Mouse (Mus musculus) megakaryocyte, embryonic 14.5 days (primary cell): ENCODE results near the gene Itga9.

Experiments used
- FLI1 ChIP-seq: IDR thresholded peaks from 2 replicates; pipeline ENCODE4 v1.6.1; 2012; ENCODE audit warnings: low read length, inconsistent platforms, mixed read lengths
- GATA1 ChIP-seq: IDR thresholded peaks from 3 replicates; pipeline ENCODE4 v1.6.1; 2012; ENCODE audit warnings: mixed read lengths, low read length, inconsistent platforms, borderline replicate concordance

DNA sequence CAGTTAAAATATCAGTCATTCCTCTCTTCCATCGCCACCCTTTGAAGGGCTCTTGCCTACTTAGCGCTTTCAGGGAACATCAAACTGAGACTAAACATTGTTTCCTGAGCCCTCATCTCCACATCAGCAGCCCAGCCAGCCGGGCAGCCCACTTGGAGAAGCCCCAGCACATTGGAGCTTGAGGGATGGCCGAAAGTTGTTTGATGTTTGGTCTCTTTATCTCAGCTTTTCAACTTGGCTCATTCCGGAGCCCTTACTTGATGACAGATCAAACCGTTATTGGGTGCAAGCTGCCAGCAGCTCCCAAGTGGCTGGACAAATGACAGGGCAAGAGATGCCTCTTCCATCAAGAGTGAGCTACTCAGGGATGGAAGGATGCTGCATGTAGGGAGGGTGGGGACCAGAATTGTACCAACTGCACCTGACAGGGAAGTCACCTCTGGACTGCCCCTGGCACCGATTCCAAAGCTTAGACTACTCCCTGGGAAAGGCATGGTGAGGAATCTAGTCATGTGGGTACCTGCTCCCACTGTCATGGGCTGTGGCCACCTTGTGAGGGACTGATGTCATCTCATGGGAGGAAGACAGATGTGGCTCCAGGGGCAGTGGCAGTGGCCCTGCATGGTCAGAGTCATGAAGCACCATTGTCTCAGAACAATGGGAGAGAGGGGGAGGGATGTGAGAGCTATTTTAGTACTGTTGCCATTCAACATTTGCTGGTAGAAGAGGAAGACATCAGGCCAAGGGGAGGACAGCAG is 232.6 kb downstream of the Itga9 start:
- no peak for TF ChIP-seq GATA1
- TF ChIP-seq FLI1 = no peak
